In the genomic region with DNA sequence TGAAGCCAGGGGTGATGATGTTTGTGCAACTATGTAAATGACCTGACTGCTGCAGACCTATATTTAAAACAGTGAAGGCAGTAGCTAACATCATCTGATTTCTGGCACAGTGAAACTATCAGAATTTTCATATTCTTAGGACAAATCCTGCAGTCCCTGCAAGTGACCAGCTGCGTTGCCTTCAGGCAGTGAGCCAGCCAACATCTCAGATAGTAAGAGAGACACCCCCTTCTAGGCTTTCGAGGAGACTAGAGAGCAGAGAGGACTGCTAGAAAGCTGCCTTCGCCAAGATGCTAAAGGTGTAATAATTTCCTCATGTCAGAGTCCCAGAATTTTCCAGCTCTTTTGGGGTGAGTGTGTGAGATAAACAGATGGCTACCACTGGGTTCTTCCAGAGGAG, we compare ENCODE assay signal across 13 mouse cellular contexts.
"Had no signal": no experiment of that assay in that cellular context is flagged by ENCODE, and none has a peak within 500 bp of the region (broad histone marks: within the 10 kb centered on the region; RNA-seq: fewer than 3 reads in every experiment).

No protein-coding gene starts in this region.

- H3K9me3 ChIP-seq: limb, embryonic 13.5 days; megakaryocyte, embryonic 14.5 days; neural tube, embryonic 12.5 days had no signal

- H3K27me3 ChIP-seq: limb, embryonic 13.5 days; neural tube, embryonic 12.5 days had no signal

- H3K36me3 ChIP-seq: limb, embryonic 13.5 days; neural tube, embryonic 12.5 days had no signal

- H3K4me2 ChIP-seq: limb, embryonic 13.5 days had no signal

- DNase-seq: kidney, adult 8-10 months; kidney, postnatal 25 days; layer of hippocampus, adult 9-11 months; lung, adult 18-20 months; lung, postnatal 36 days; thymus, postnatal 4 days had no signal

- ATAC-seq: intestine, embryonic 16.5 days; lung, postnatal 0 days had no signal

- H3K4me3 ChIP-seq: limb, embryonic 13.5 days; megakaryocyte, embryonic 14.5 days; neural tube, embryonic 12.5 days had no signal

- H3K27ac ChIP-seq: limb, embryonic 13.5 days; liver, embryonic 14.5 days; neural tube, embryonic 12.5 days; stomach, postnatal 0 days had no signal

- H3K9ac ChIP-seq: limb, embryonic 13.5 days; liver, embryonic 14.5 days had no signal
